Mouse (Mus musculus): Measurements from ENCODE around the gene Prdm16.

- no peak for TF ChIP-seq POLR2A (IDR thresholded peaks at IDR 0.05; ENCODE audit: insufficient read length, low read depth)
- TF ChIP-seq USF1 (IDR thresholded peaks at IDR 0.05; ENCODE audit: low read depth): no peak
- no peak for TF ChIP-seq MYOD1 (IDR thresholded peaks at IDR 0.05; ENCODE audit: control insufficient read depth in 1 of 3, insufficient read length in 2 of 3, low read depth in 2 of 3)
- no peak for TF ChIP-seq MAX (IDR thresholded peaks at IDR 0.05; ENCODE audit: low read depth)
- no peak for TF ChIP-seq CEBPB (IDR thresholded peaks at IDR 0.05; ENCODE audit: insufficient read depth, poor library complexity, severe bottlenecking)
- TF ChIP-seq MYOG (IDR thresholded peaks at IDR 0.05; ENCODE audit: control insufficient read depth in 1 of 3, insufficient read depth in 1 of 3, insufficient read length in 2 of 3, low read depth in 2 of 3): no peak
- no peak for TF ChIP-seq TCF12 (IDR thresholded peaks at IDR 0.05; ENCODE audit: insufficient read depth, poor library complexity, severe bottlenecking)
- no peak for TF ChIP-seq POLR2AphosphoS2 (IDR thresholded peaks at IDR 0.05; ENCODE audit: insufficient read length, low read depth)
- TF ChIP-seq REST (IDR thresholded peaks at IDR 0.05; ENCODE audit: insufficient read depth, insufficient read length): no peak
These were observed 326.0 kb downstream of the Prdm16 start for GRCm38 (mm10) chr4:154310576-154311262.

All from myocyte (in vitro differentiated cells).